Mouse (Mus musculus): Measurements from ENCODE around the gene Xrcc1. TPM values are rescaled to one million over a fixed set of nuclear protein-coding genes. Genes with fewer than 3 reads are reported as not detected.

Xrcc1 gene
- total and polyA plus RNA-seq, 3 experiments: 81.7 to 148 (median 136) TPM

GRCm38 (mm10) chr7:24622967-24623366 is 76.9 kb downstream of the Xrcc1 start:
- TF ChIP-seq CTCF (conservative IDR thresholded peaks at IDR 0.05 in 1 of 2, IDR thresholded peaks at IDR 0.05 in 1 of 2; ENCODE audit: low read depth in 2 of 2, low read length in 2 of 2) (0 out of 4 replicates have a peak, but pooled peaks of 1 of the 2 experiments have one; percentile 8), USF2 (conservative IDR thresholded peaks at IDR 0.05; ENCODE audit: low read depth, low read length) (no peak)
- Histone ChIP-seq H3K79me2 (replicated peaks; ENCODE audit: control insufficient read depth, extremely low read depth, insufficient read depth, poor library complexity, severe bottlenecking) (no peaks in the 10 kb centered on the region), H3K9ac (ENCODE audit: insufficient read depth, low read depth) (no peak overlapping the region), H3K4me1 (ENCODE audit: control insufficient read depth in 1 of 2, insufficient read depth in 2 of 2) (peaks cover 0 to 15% of the 10 kb centered on the region in 2 experiments; a peak in 2 of 4 replicates), H3K4me3 (replicated peaks in 1 of 3; ENCODE audit: low read depth in 2 of 3, low read length in 2 of 3, poor library complexity in 1 of 3) (no peak overlapping the region), H3K4me2 (ENCODE audit: insufficient read depth, low read depth, poor library complexity, severe bottlenecking) (no peak overlapping the region), H3K27ac (ENCODE audit: insufficient read depth, low read depth) (no peak overlapping the region), H3K27me3 (replicated peaks) (no peaks in the 10 kb centered on the region), H3K9me3 (replicated peaks; ENCODE audit: low read length) (peaks cover 12% of the 10 kb centered on the region), H3K36me3 (replicated peaks in 1 of 2; ENCODE audit: control insufficient read depth in 1 of 2, insufficient read depth in 1 of 2, low read length in 1 of 2) (peaks cover 15 to 65% of the 10 kb centered on the region in 2 experiments)
- no peak for DNase-seq (ENCODE audit: extremely low read depth)
- dilution Hi-C loops (cut with MboI; ENCODE audit: extremely low pct_ligation_motif_present, extremely low pct_unique_long_range_greater_than_20kb, low sequenced_read_pairs): no loop called here
- in situ Hi-C loops (cut with MboI; ENCODE audit: low pct_ligation_motif_present, low pct_unique_long_range_greater_than_20kb, low sequenced_read_pairs): no loop called here

Other genes with a start within 250 kb of the Xrcc1 start
Only the 20 nearest of the 22 such genes appear.
- gene Zfp94, start 229.6 kb upstream of the Xrcc1 start, total RNA-seq (2012; rRNA removed): 6.0 and 6.7 TPM in 2 replicates
- 4.5 and 5.8 TPM in 2 replicates for gene Zfp94, start 229.6 kb upstream of the Xrcc1 start, total RNA-seq (2014; rRNA removed)
- gene Zfp94, start 229.6 kb upstream of the Xrcc1 start, polyA plus RNA-seq (2012; ENCODE audit: insufficient read length, low read depth): 3.3 and 4.7 TPM in 2 replicates
- gene Tescl, start 212.4 kb upstream of the Xrcc1 start, total RNA-seq (2012; rRNA removed): not detected in 2 replicates
- gene Tescl, start 212.4 kb upstream of the Xrcc1 start, total RNA-seq (2014; rRNA removed): not detected in 2 replicates
- not detected in 2 replicates for gene Tescl, start 212.4 kb upstream of the Xrcc1 start, polyA plus RNA-seq (2012; ENCODE audit: insufficient read length, low read depth)
- gene Lypd5, start 197.1 kb upstream of the Xrcc1 start, total RNA-seq (2012; rRNA removed): not detected in 2 replicates
- gene Lypd5, start 197.1 kb upstream of the Xrcc1 start, total RNA-seq (2014; rRNA removed): not detected in 2 replicates
- gene Lypd5, start 197.1 kb upstream of the Xrcc1 start, polyA plus RNA-seq (2012; ENCODE audit: insufficient read length, low read depth): not detected in 2 replicates
- gene Kcnn4, start 176.0 kb upstream of the Xrcc1 start, total RNA-seq (2012; rRNA removed): 7.6 and 10.5 TPM in 2 replicates
- 12.9 and 14.3 TPM in 2 replicates for gene Kcnn4, start 176.0 kb upstream of the Xrcc1 start, total RNA-seq (2014; rRNA removed)
- 8.2 and 10.6 TPM in 2 replicates for gene Kcnn4, start 176.0 kb upstream of the Xrcc1 start, polyA plus RNA-seq (2012; ENCODE audit: insufficient read length, low read depth)
- gene Smg9, start 146.7 kb upstream of the Xrcc1 start, total RNA-seq (2012; rRNA removed): 19.1 and 20.5 TPM in 2 replicates
- gene Smg9, start 146.7 kb upstream of the Xrcc1 start, total RNA-seq (2014; rRNA removed): 16.9 and 19.9 TPM in 2 replicates
- 24.6 and 26.8 TPM in 2 replicates for gene Smg9, start 146.7 kb upstream of the Xrcc1 start, polyA plus RNA-seq (2012; ENCODE audit: insufficient read length, low read depth)
- not detected in 2 replicates for gene Irgc1, start 94.0 kb upstream of the Xrcc1 start, total RNA-seq (2012; rRNA removed)
- not detected in 2 replicates for gene Irgc1, start 94.0 kb upstream of the Xrcc1 start, total RNA-seq (2014; rRNA removed)
- not detected in 2 replicates for gene Irgc1, start 94.0 kb upstream of the Xrcc1 start, polyA plus RNA-seq (2012; ENCODE audit: insufficient read length, low read depth)
- gene Plaur, start 83.8 kb upstream of the Xrcc1 start, total RNA-seq (2012; rRNA removed): 0.13 and 0.29 TPM in 2 replicates
- 0.69 and 0.72 TPM in 2 replicates for gene Plaur, start 83.8 kb upstream of the Xrcc1 start, total RNA-seq (2014; rRNA removed)
- 0.26 and 0.57 TPM in 2 replicates for gene Plaur, start 83.8 kb upstream of the Xrcc1 start, polyA plus RNA-seq (2012; ENCODE audit: insufficient read length, low read depth)
- gene Cadm4, start 64.3 kb upstream of the Xrcc1 start, total RNA-seq (2012; rRNA removed): 0.38 and 0.59 TPM in 2 replicates
- 0.16 and 0.34 TPM in 2 replicates for gene Cadm4, start 64.3 kb upstream of the Xrcc1 start, total RNA-seq (2014; rRNA removed)
- 0.36 and 0.56 TPM in 2 replicates for gene Cadm4, start 64.3 kb upstream of the Xrcc1 start, polyA plus RNA-seq (2012; ENCODE audit: insufficient read length, low read depth)
- 11.1 and 14.1 TPM in 2 replicates for gene Zfp428, start 39.3 kb upstream of the Xrcc1 start, total RNA-seq (2012; rRNA removed)
- gene Zfp428, start 39.3 kb upstream of the Xrcc1 start, total RNA-seq (2014; rRNA removed): 16.0 and 20.4 TPM in 2 replicates
- gene Zfp428, start 39.3 kb upstream of the Xrcc1 start, polyA plus RNA-seq (2012; ENCODE audit: insufficient read length, low read depth): 14.3 and 15.1 TPM in 2 replicates
- gene AC161166.1, start 33.8 kb upstream of the Xrcc1 start, total RNA-seq (2012; rRNA removed): 0.08 and 0.17 TPM in 2 replicates
- not detected in 2 replicates for gene AC161166.1, start 33.8 kb upstream of the Xrcc1 start, total RNA-seq (2014; rRNA removed)
- 0.26 TPM in 1 of 2 replicates, not detected in the other for gene AC161166.1, start 33.8 kb upstream of the Xrcc1 start, polyA plus RNA-seq (2012; ENCODE audit: insufficient read length, low read depth)
- 8.7 and 10.1 TPM in 2 replicates for gene Irgq, start 15.6 kb upstream of the Xrcc1 start, total RNA-seq (2012; rRNA removed)
- 4.6 and 5.1 TPM in 2 replicates for gene Irgq, start 15.6 kb upstream of the Xrcc1 start, total RNA-seq (2014; rRNA removed)
- 8.6 and 9.9 TPM in 2 replicates for gene Irgq, start 15.6 kb upstream of the Xrcc1 start, polyA plus RNA-seq (2012; ENCODE audit: insufficient read length, low read depth)
- gene Pinlyp, start 171 bp upstream of the Xrcc1 start, total RNA-seq (2012; rRNA removed): 6.1 and 6.4 TPM in 2 replicates
- gene Pinlyp, start 171 bp upstream of the Xrcc1 start, total RNA-seq (2014; rRNA removed): 11.9 and 17.3 TPM in 2 replicates
- gene Pinlyp, start 171 bp upstream of the Xrcc1 start, polyA plus RNA-seq (2012; ENCODE audit: insufficient read length, low read depth): 6.6 and 7.4 TPM in 2 replicates
- 18.6 and 24.1 TPM in 2 replicates for gene Ethe1, start 41.3 kb downstream of the Xrcc1 start, total RNA-seq (2012; rRNA removed)
- 25.0 and 32.0 TPM in 2 replicates for gene Ethe1, start 41.3 kb downstream of the Xrcc1 start, total RNA-seq (2014; rRNA removed)
- 16.5 and 22.8 TPM in 2 replicates for gene Ethe1, start 41.3 kb downstream of the Xrcc1 start, polyA plus RNA-seq (2012; ENCODE audit: insufficient read length, low read depth)
- gene Zfp575, start 41.4 kb downstream of the Xrcc1 start, total RNA-seq (2012; rRNA removed): 0.46 and 0.81 TPM in 2 replicates
- gene Zfp575, start 41.4 kb downstream of the Xrcc1 start, total RNA-seq (2014; rRNA removed): 0.09 TPM in 1 of 2 replicates, not detected in the other
- 0.14 and 0.20 TPM in 2 replicates for gene Zfp575, start 41.4 kb downstream of the Xrcc1 start, polyA plus RNA-seq (2012; ENCODE audit: insufficient read length, low read depth)
- 3.1 and 3.5 TPM in 2 replicates for gene Phldb3, start 64.5 kb downstream of the Xrcc1 start, total RNA-seq (2012; rRNA removed)
- 0.89 and 1.1 TPM in 2 replicates for gene Phldb3, start 64.5 kb downstream of the Xrcc1 start, total RNA-seq (2014; rRNA removed)
- 3.5 and 3.6 TPM in 2 replicates for gene Phldb3, start 64.5 kb downstream of the Xrcc1 start, polyA plus RNA-seq (2012; ENCODE audit: insufficient read length, low read depth)
- not detected in 2 replicates for gene Lypd3, start 90.3 kb downstream of the Xrcc1 start, total RNA-seq (2012; rRNA removed)
- not detected in 2 replicates for gene Lypd3, start 90.3 kb downstream of the Xrcc1 start, total RNA-seq (2014; rRNA removed)
- gene Lypd3, start 90.3 kb downstream of the Xrcc1 start, polyA plus RNA-seq (2012; ENCODE audit: insufficient read length, low read depth): not detected in 2 replicates
- gene Tex101, start 130.4 kb downstream of the Xrcc1 start, total RNA-seq (2012; rRNA removed): not detected in 2 replicates
- gene Tex101, start 130.4 kb downstream of the Xrcc1 start, total RNA-seq (2014; rRNA removed): not detected in 2 replicates
- not detected in 2 replicates for gene Tex101, start 130.4 kb downstream of the Xrcc1 start, polyA plus RNA-seq (2012; ENCODE audit: insufficient read length, low read depth)
- gene BC049730, start 163.0 kb downstream of the Xrcc1 start, total RNA-seq (2012; rRNA removed): not detected in 2 replicates
- not detected in 2 replicates for gene BC049730, start 163.0 kb downstream of the Xrcc1 start, total RNA-seq (2014; rRNA removed)
- gene BC049730, start 163.0 kb downstream of the Xrcc1 start, polyA plus RNA-seq (2012; ENCODE audit: insufficient read length, low read depth): not detected in 2 replicates
- not detected in 2 replicates for gene Gm4763, start 180.6 kb downstream of the Xrcc1 start, total RNA-seq (2012; rRNA removed)
- not detected in 2 replicates for gene Gm4763, start 180.6 kb downstream of the Xrcc1 start, total RNA-seq (2014; rRNA removed)
- gene Gm4763, start 180.6 kb downstream of the Xrcc1 start, polyA plus RNA-seq (2012; ENCODE audit: insufficient read length, low read depth): not detected in 2 replicates
- not detected in 2 replicates for gene Cd177, start 214.0 kb downstream of the Xrcc1 start, total RNA-seq (2012; rRNA removed)
- not detected in 2 replicates for gene Cd177, start 214.0 kb downstream of the Xrcc1 start, total RNA-seq (2014; rRNA removed)
- gene Cd177, start 214.0 kb downstream of the Xrcc1 start, polyA plus RNA-seq (2012; ENCODE audit: insufficient read length, low read depth): not detected in 2 replicates